Mouse (Mus musculus) MEL (cell line): ENCODE data around the gene Cdkn2a. TPM values are rescaled to one million over a fixed set of nuclear protein-coding genes. Genes with fewer than 3 reads are reported as not detected.
A peak's percentile ranks its signal among the peaks of the same experiment; 100 is the strongest.

Source experiments
- DNase-seq: peaks from one replicate; pipeline ENCODE4 v3.0.0; 2011; ENCODE audit warnings: low read depth, low spot score
- H3K27ac ChIP-seq: 2 replicates; pipeline ENCODE4 v1.5.1; 2012; ENCODE audit warnings: low read depth, mild to moderate bottlenecking, control low read depth, low read length, moderate library complexity; ENCODE audit not compliant: control insufficient read depth
- H3K27me3 ChIP-seq, 2 experiments: fragments of 150-350 bp in 1 of 2; sonication (generic) in 1 of 2; 2 replicates each; pipeline ENCODE4 v1.6.1; 2012; ENCODE audit warnings: low read length in 2 of 2, mild to moderate bottlenecking in 2 of 2, improper control_type of control experiment in 1 of 2, moderate library complexity in 1 of 2; ENCODE audit not compliant: insufficient read depth in 2 of 2, control insufficient read depth in 1 of 2
- H3K36me3 ChIP-seq, 2 experiments: 2 replicates each; pipeline ENCODE4 v1.6.1; 2012 to 2014; ENCODE audit warnings: low read length in 2 of 2, improper control_type of control experiment in 1 of 2, inconsistent platforms in 1 of 2, mild to moderate bottlenecking in 1 of 2; ENCODE audit not compliant: insufficient read depth in 2 of 2, control insufficient read depth in 1 of 2
- H3K4me1 ChIP-seq, 2 experiments: fragments of 150-350 bp in 1 of 2; sonication (generic) in 1 of 2; 2 replicates each; pipeline ENCODE4 v1.6.1; 2012; ENCODE audit warnings: low read length in 2 of 2, improper control_type of control experiment in 1 of 2, mild to moderate bottlenecking in 1 of 2; ENCODE audit not compliant: insufficient read depth in 2 of 2, control insufficient read depth in 1 of 2
- H3K4me3 ChIP-seq, 2 experiments: fragments of 150-350 bp in 1 of 2; sonication (generic) in 1 of 2; 2 replicates each; pipeline ENCODE4 v1.5.1; 2012; ENCODE audit warnings: low read depth in 2 of 2, low read length in 2 of 2, mild to moderate bottlenecking in 2 of 2, moderate library complexity in 2 of 2, control low read depth in 1 of 2, improper control_type of control experiment in 1 of 2; ENCODE audit not compliant: control insufficient read depth in 1 of 2, insufficient read depth in 1 of 2
- H3K79me2 ChIP-seq: 2 replicates; pipeline ENCODE4 v1.6.1; 2012; ENCODE audit warnings: mild to moderate bottlenecking, low read length, moderate library complexity; ENCODE audit not compliant: control insufficient read depth, poor library complexity, insufficient read depth
- H3K9ac ChIP-seq: 2 replicates; pipeline ENCODE4 v1.6.1; 2012; ENCODE audit warnings: low read depth, mild to moderate bottlenecking, control low read depth, low read length, moderate library complexity; ENCODE audit not compliant: control insufficient read depth, poor library complexity, severe bottlenecking
- H3K9me3 ChIP-seq: fragments of 150-350 bp; sonication (generic); replicated peaks from 2 replicates; pipeline ENCODE4 v1.6.1; 2012; ENCODE audit warnings: mild to moderate bottlenecking, low read length, improper control_type of control experiment, moderate library complexity; ENCODE audit not compliant: insufficient read depth
- CHD1 ChIP-seq: IDR thresholded peaks from 2 replicates; pipeline ENCODE4 v1.6.1; 2012; ENCODE audit warnings: low read depth, mild to moderate bottlenecking, inconsistent platforms, low read length, improper control_type of control experiment
- CHD2 ChIP-seq: IDR thresholded peaks from 2 replicates; pipeline ENCODE4 v1.6.1; 2011; ENCODE audit warnings: low read length, improper control_type of control experiment
- CTCF ChIP-seq, 3 experiments: IDR thresholded peaks in 2 of 3; conservative IDR thresholded peaks in 1 of 3; 2 replicates each; pipeline ENCODE4 v1.5.1; 2011 to 2012; ENCODE audit warnings: low read length in 3 of 3, low read depth in 2 of 3, mild to moderate bottlenecking in 2 of 3, improper control_type of control experiment in 1 of 3, inconsistent platforms in 1 of 3, mixed read lengths in 1 of 3, moderate library complexity in 1 of 3; ENCODE audit not compliant: control insufficient read depth in 1 of 3, insufficient read depth in 1 of 3, poor library complexity in 1 of 3, severe bottlenecking in 1 of 3
- E2F4 ChIP-seq: IDR thresholded peaks from 2 replicates; pipeline ENCODE4 v1.6.1; 2011; ENCODE audit warnings: low read depth, low read length, improper control_type of control experiment, borderline replicate concordance
- GATA1 ChIP-seq: IDR thresholded peaks from 2 replicates; pipeline ENCODE4 v1.6.1; 2011; ENCODE audit warnings: low read depth, low read length, improper control_type of control experiment
- JUND ChIP-seq: IDR thresholded peaks from 2 replicates; pipeline ENCODE4 v1.6.1; 2011; ENCODE audit warnings: low read depth, mild to moderate bottlenecking, improper control_type of control experiment, low read length
- MAFK ChIP-seq: IDR thresholded peaks from 2 replicates; pipeline ENCODE4 v1.6.1; 2011; ENCODE audit warnings: low read depth, mild to moderate bottlenecking, low read length, improper control_type of control experiment, borderline replicate concordance
- MAX ChIP-seq: IDR thresholded peaks from 2 replicates; pipeline ENCODE4 v1.6.1; 2011; ENCODE audit warnings: low read length, improper control_type of control experiment
- MXI1 ChIP-seq: IDR thresholded peaks from 2 replicates; pipeline ENCODE4 v1.6.1; 2011; ENCODE audit warnings: mild to moderate bottlenecking, low read depth, low read length, improper control_type of control experiment
- MYC ChIP-seq: IDR thresholded peaks from 2 replicates; pipeline ENCODE4 v1.6.1; 2011; ENCODE audit warnings: low read depth, mild to moderate bottlenecking, low read length, improper control_type of control experiment, moderate library complexity
- NELFE ChIP-seq: IDR thresholded peaks from 2 replicates; pipeline ENCODE4 v1.6.1; 2011; ENCODE audit warnings: low read depth, low read length, improper control_type of control experiment
- NRF1 ChIP-seq: IDR thresholded peaks from 2 replicates; pipeline ENCODE4 v1.6.1; 2014; ENCODE audit warnings: low read depth, mild to moderate bottlenecking, inconsistent platforms, low read length, improper control_type of control experiment, moderate library complexity; ENCODE audit not compliant: poor library complexity, insufficient read depth, severe bottlenecking
- POLR2A ChIP-seq, 2 experiments: IDR thresholded peaks; 2 replicates each; pipeline ENCODE4 v1.6.1; 2011 to 2012; ENCODE audit warnings: low read length in 2 of 2, mild to moderate bottlenecking in 2 of 2, control low read depth in 1 of 2, improper control_type of control experiment in 1 of 2, low read depth in 1 of 2, moderate library complexity in 1 of 2; ENCODE audit not compliant: control insufficient read depth in 1 of 2, insufficient read depth in 1 of 2, poor library complexity in 1 of 2
- POLR2AphosphoS2 ChIP-seq: IDR thresholded peaks from 2 replicates; pipeline ENCODE4 v1.6.1; 2011; ENCODE audit warnings: low read length, improper control_type of control experiment
- POLR2AphosphoS5 ChIP-seq: IDR thresholded peaks from 2 replicates; pipeline ENCODE4 v1.6.1; 2012; ENCODE audit warnings: low read depth, borderline replicate concordance, mild to moderate bottlenecking, inconsistent platforms, low read length, moderate library complexity, mixed read lengths
- RAD21 ChIP-seq: IDR thresholded peaks from 2 replicates; pipeline ENCODE4 v1.6.1; 2011; ENCODE audit warnings: mild to moderate bottlenecking, low read depth, low read length, improper control_type of control experiment
- RCOR1 ChIP-seq: IDR thresholded peaks from 2 replicates; pipeline ENCODE4 v1.6.1; 2012; ENCODE audit warnings: low read depth, mild to moderate bottlenecking, inconsistent platforms, low read length, improper control_type of control experiment
- SIN3A ChIP-seq: IDR thresholded peaks from 2 replicates; pipeline ENCODE4 v1.6.1; 2012; ENCODE audit warnings: low read length, improper control_type of control experiment, inconsistent platforms
- TCF12 ChIP-seq: IDR thresholded peaks from 2 replicates; pipeline ENCODE4 v1.6.1; 2014; ENCODE audit warnings: low read depth, mild to moderate bottlenecking, inconsistent platforms, low read length, improper control_type of control experiment, moderate library complexity
- UBTF ChIP-seq: IDR thresholded peaks from 2 replicates; pipeline ENCODE4 v1.6.1; 2012; ENCODE audit warnings: low read depth, mild to moderate bottlenecking, inconsistent platforms, low read length, improper control_type of control experiment, moderate library complexity, borderline replicate concordance; ENCODE audit not compliant: insufficient read depth
- USF1 ChIP-seq: IDR thresholded peaks from 2 replicates; pipeline ENCODE4 v1.6.1; 2014; ENCODE audit warnings: low read depth, mild to moderate bottlenecking, inconsistent platforms, low read length, improper control_type of control experiment, moderate library complexity
- ZMIZ1 ChIP-seq: IDR thresholded peaks from 2 replicates; pipeline ENCODE4 v1.6.1; 2012; ENCODE audit warnings: low read depth, mild to moderate bottlenecking, inconsistent platforms, low read length, improper control_type of control experiment, moderate library complexity
- polyA plus RNA-seq, 2 experiments: library from polyadenylated mRNA; stranded (reverse) in 1 of 2; unstranded in 1 of 2; fragments of >175 nt in 1 of 2; fragments of >200 nt in 1 of 2; gene quantifications; 2 replicates each; pipeline versions ENCODE4 v1.2.1 to v1.2.4; 2012; ENCODE audit warnings: low replicate concordance in 2 of 2, low read depth in 1 of 2; ENCODE audit not compliant: insufficient read length in 2 of 2, insufficient read depth in 1 of 2, missing spikeins in 1 of 2
- total RNA-seq: library from RNA; depleted of rRNA; stranded (reverse); fragments of 300-350 nt; gene quantifications from 2 replicates; pipeline ENCODE4 v1.2.3, GENCODE M21; 2012

Gene Cdkn2a
- total and polyA plus RNA-seq, 3 experiments = 163 to 355 TPM; not detected in 1

GRCm38 (mm10) chr4:89309996-89310395, 15.5 kb upstream of the Cdkn2a start (continued):
- TF ChIP-seq GATA1 (peak; percentile 60), JUND (no peak), MAX (no peak), UBTF (no peak), SIN3A (no peak), TCF12 (no peak), POLR2A (IDR thresholded peaks at IDR 0.05; ENCODE audit: control insufficient read depth in 1 of 2, insufficient read depth in 1 of 2, low read depth in 1 of 2, low read length in 2 of 2, poor library complexity in 1 of 2) (no peak), POLR2AphosphoS2 (no peak), CTCF (IDR thresholded peaks at IDR 0.05 in 2 of 3, conservative IDR thresholded peaks at IDR 0.05 in 1 of 3; ENCODE audit: control insufficient read depth in 1 of 3, insufficient read depth in 1 of 3, low read depth in 2 of 3, low read length in 3 of 3, poor library complexity in 1 of 3, severe bottlenecking in 1 of 3) (no peak), MAFK (no peak), NELFE (no peak), CHD1 (0 out of 2 replicates have a peak, but pooled peaks have one; percentile 10), USF1 (no peak)

DNA sequence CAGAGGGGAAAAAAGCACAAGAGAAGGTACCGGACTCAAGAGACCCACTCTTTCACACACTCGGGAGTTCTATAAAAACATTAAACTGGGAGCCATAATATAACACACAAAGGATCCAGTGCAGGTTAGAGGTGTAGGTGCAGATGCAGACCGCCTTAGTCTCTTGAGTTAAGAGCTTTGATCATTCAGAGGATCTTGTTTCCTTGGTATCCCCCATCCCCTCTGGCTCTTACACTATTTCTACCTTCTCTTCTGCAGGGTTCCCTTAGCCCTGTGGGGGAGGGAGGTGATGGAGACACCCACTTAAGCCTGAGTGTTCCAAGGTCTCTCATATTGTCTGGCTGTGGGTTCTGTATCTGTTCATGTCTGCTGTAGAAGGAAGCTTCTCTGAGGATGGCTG, 13.5 kb upstream of the Cdkn2a start:
- Histone ChIP-seq H3K9me3 (no peaks in the 10 kb centered on the region), H3K4me3 (no peak overlapping the region), H3K27me3 (no peaks in the 10 kb centered on the region), H3K9ac (no peak overlapping the region), H3K79me2 (peaks cover 1% of the 10 kb centered on the region; the same call in 1 of the 2 replicates), H3K36me3 (peaks cover 5 to 8% of the 10 kb centered on the region in 2 experiments), H3K27ac (no peak overlapping the region), H3K4me1 (peaks cover 2 to 5% of the 10 kb centered on the region in 2 experiments; a peak in 2 of 4 replicates)
- TF ChIP-seq NELFE (no peak), MYC (no peak), NRF1 (no peak), RCOR1 (no peak), GATA1 (no peak), E2F4 (no peak), CHD2 (no peak), ZMIZ1 (no peak), TCF12 (no peak), MXI1 (no peak), POLR2AphosphoS5 (no peak), MAX (no peak), CHD1 (no peak), USF1 (no peak), RAD21 (no peak)
- DNase-seq = no peak
